Mouse (Mus musculus): ENCODE data around the gene Ccdc3. TPM values are rescaled to one million over a fixed set of nuclear protein-coding genes. Genes with fewer than 3 reads are reported as not detected.

The Ccdc3 gene
- polyA plus RNA-seq, 1 experiment from 2014 or later, result 7.3 TPM

DNA sequence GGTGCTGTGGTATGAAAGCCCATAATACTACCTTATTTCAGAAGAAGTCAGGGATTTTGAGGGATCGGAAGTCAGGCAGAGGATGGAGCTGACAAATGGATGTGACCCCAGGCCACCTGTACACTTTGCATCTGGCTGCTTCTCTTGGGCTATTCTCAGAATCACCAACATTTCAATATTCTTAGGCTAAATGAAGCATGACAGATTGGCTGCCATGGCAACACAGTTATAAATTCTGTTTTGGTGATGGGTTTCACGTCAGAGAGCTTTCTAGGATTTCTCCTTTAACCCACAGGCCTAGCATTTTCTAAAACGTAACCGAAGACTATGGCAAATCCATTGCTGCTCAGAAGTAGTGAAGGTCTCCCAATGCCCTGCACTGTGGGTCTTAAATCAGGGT, 59.9 kb downstream of the Ccdc3 start:
- no peak for ATAC-seq (replicated peaks)
- Histone ChIP-seq H3K4me2 (no peak overlapping the region), H3K9ac (no peak overlapping the region), H3K27me3 (replicated peaks) (no peaks in the 10 kb centered on the region), H3K4me1 (no peaks in the 10 kb centered on the region), H3K4me3 (no peak overlapping the region), H3K36me3 (replicated peaks) (no peaks in the 10 kb centered on the region), H3K9me3 (no peaks in the 10 kb centered on the region), H3K27ac (no peak overlapping the region)
- 69% methylated on average over 4 of the region's 4 CpGs for whole genome bisulfite sequencing

- H3K9me3 ChIP-seq, result no peaks in the 10 kb centered on the region
- H3K27me3 ChIP-seq (replicated peaks), result no peaks in the 10 kb centered on the region
- H3K4me1 ChIP-seq, result no peaks in the 10 kb centered on the region
- H3K4me2 ChIP-seq, result no peak overlapping the region
- no peak overlapping the region for H3K4me3 ChIP-seq
- H3K9ac ChIP-seq, result no peak overlapping the region
- WGBS, result 78% methylated on average over 17 of the region's 17 CpGs
- no peak for ATAC-seq (replicated peaks)
- no peaks in the 10 kb centered on the region for H3K36me3 ChIP-seq (replicated peaks)
- no peak overlapping the region for H3K27ac ChIP-seq
These were observed 61.7 kb downstream of the Ccdc3 start for GRCm38 (mm10) chr2:5199289-5199688.

GRCm38 (mm10) chr2:5200817-5201364, 63.3 kb downstream of the Ccdc3 start:
- no peak for ATAC-seq (replicated peaks)
- 87% methylated on average over 7 of the region's 7 CpGs for WGBS
- H3K9me3 ChIP-seq, result no peaks in the 10 kb centered on the region

GRCm38 (mm10) chr2:5203146-5203545, 65.6 kb downstream of the Ccdc3 start:
- Histone ChIP-seq H3K4me3 (no peak overlapping the region), H3K4me2 (no peak overlapping the region), H3K9me3 (no peaks in the 10 kb centered on the region), H3K9ac (no peak overlapping the region), H3K27ac (no peak overlapping the region), H3K4me1 (no peaks in the 10 kb centered on the region), H3K36me3 (replicated peaks) (no peaks in the 10 kb centered on the region), H3K27me3 (replicated peaks) (no peaks in the 10 kb centered on the region)
- no peak for ATAC-seq (replicated peaks)
- WGBS, result 91% methylated on average over 1 of the region's 1 CpGs

More at GRCm38 (mm10) chr2:5200817-5201364, 63.3 kb downstream of the Ccdc3 start:
- Histone ChIP-seq H3K4me3 (no peak overlapping the region), H3K4me1 (no peaks in the 10 kb centered on the region), H3K27ac (no peak overlapping the region), H3K36me3 (replicated peaks) (no peaks in the 10 kb centered on the region), H3K4me2 (no peak overlapping the region), H3K9ac (no peak overlapping the region), H3K27me3 (replicated peaks) (no peaks in the 10 kb centered on the region)

DNA sequence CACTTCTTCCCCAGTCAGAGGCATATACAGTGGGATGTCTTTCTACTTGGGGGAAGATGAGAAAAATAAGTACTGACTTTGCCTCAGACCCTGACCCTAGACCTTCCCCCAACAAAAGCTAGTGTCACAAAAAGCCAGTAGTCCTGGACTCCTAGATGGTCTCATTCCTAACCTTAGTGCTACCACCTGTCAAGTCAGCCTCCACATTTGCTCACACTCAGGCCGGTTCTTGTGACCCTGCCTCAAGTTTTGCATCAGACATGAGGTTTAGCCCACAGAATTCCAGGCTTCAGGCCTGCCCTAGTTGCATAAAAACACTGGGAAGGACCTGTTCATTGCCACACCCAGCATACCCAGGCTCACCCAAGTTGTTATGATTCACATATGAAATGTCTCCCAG, 67.4 kb downstream of the Ccdc3 start:
- ATAC-seq (replicated peaks), result no peak
- 74% methylated on average over 1 of the region's 1 CpGs for WGBS

DNA sequence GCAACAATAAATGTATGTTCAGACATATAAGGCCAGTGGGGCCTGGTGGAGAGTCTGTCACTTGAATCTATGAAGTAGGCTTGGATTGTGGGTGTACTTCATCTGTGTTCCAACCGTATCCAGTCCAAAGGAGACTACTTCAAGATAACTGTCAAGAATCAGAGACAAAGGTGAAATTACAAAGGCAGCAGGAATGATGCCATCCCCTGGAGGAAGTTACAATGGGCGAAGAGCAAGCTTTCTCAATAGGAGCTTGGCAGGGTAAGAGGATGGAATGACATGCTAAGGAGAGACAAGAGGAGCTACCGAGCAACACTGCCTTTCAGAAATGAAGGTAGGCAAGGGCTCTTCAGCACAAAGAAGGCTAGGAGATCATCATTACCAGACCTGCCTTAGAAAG, 69.1 kb downstream of the Ccdc3 start:
- Histone ChIP-seq H3K27me3 (replicated peaks) (no peaks in the 10 kb centered on the region), H3K4me1 (no peaks in the 10 kb centered on the region), H3K4me2 (no peak overlapping the region), H3K27ac (no peak overlapping the region), H3K9ac (no peak overlapping the region), H3K4me3 (no peak overlapping the region), H3K36me3 (replicated peaks) (no peaks in the 10 kb centered on the region), H3K9me3 (no peaks in the 10 kb centered on the region)
- ATAC-seq (replicated peaks), result no peak
- 83% methylated on average over 3 of the region's 3 CpGs for WGBS

More for the DNA sequence above, 67.4 kb downstream of the Ccdc3 start:
- Histone ChIP-seq H3K4me2 (no peak overlapping the region), H3K4me3 (no peak overlapping the region), H3K36me3 (replicated peaks) (no peaks in the 10 kb centered on the region), H3K27me3 (replicated peaks) (no peaks in the 10 kb centered on the region), H3K4me1 (no peaks in the 10 kb centered on the region), H3K9me3 (no peaks in the 10 kb centered on the region), H3K27ac (no peak overlapping the region), H3K9ac (no peak overlapping the region)

DNA sequence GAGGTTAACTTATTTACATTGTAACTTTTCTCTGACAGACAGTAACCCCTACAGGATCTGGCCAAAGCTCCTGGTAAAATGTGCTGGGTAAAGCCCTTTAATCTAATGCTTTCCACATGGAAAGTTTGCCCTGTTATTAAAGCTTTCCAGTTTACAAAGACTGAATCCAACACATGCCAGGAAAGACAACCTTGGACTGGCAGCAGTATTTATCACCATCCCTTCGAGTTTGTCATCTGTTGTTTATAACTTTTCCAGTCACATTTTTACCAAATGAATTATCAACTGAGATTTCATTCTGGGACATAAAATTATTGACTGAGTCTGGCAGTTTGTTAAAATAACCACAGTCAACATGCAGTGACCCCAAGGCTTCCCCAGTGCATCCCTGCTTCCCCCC, 77.0 kb downstream of the Ccdc3 start:
- no peaks in the 10 kb centered on the region for H3K27me3 ChIP-seq (replicated peaks)
- H3K27ac ChIP-seq, result no peak overlapping the region
- no peaks in the 10 kb centered on the region for H3K4me1 ChIP-seq
- no peaks in the 10 kb centered on the region for H3K36me3 ChIP-seq (replicated peaks)
- 75% methylated on average over 1 of the region's 1 CpGs for WGBS
- no peak overlapping the region for H3K9ac ChIP-seq
- no peak overlapping the region for H3K4me2 ChIP-seq
- H3K9me3 ChIP-seq, result no peaks in the 10 kb centered on the region
- ATAC-seq (replicated peaks), result no peak
- no peak overlapping the region for H3K4me3 ChIP-seq

DNA sequence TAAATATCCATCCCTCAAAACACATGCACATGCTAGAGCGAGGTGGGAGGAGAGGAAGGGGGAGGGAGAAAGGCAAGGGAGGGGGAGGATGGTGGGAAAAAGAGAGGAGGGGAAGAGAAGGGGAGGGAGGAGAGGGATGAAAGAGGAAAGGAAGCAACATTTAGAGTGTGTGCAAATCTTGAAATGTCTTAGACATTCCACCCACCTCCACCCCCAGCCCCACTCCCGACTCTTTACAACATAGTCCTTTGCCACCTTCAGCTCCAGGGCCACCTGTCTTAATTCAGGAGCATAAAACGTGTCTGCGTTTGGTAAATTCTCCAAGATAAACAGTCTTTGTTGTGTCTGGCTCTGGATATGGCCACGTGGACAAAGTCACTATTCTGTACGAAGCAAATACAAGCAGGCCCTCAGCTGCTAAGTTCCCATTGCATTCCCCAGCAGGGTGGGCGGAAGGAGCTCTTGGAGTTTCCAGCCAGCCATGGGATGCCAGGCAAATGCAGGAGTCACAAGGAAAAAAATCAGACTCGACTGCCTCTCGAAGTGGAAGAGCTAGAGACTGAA, 77.8 kb downstream of the Ccdc3 start:
- no peak overlapping the region for H3K9ac ChIP-seq

GRCm38 (mm10) chr2:5219206-5219605, 81.6 kb downstream of the Ccdc3 start:
- no peak overlapping the region for H3K4me2 ChIP-seq
- no peaks in the 10 kb centered on the region for H3K36me3 ChIP-seq (replicated peaks)
- H3K27me3 ChIP-seq (replicated peaks), result no peaks in the 10 kb centered on the region
- no peak overlapping the region for H3K4me3 ChIP-seq
- no peaks in the 10 kb centered on the region for H3K4me1 ChIP-seq
- no peak overlapping the region for H3K9ac ChIP-seq
- H3K9me3 ChIP-seq, result no peaks in the 10 kb centered on the region
- WGBS, result 98% methylated on average over 1 of the region's 1 CpGs
- no peak for ATAC-seq (replicated peaks)
- no peak overlapping the region for H3K27ac ChIP-seq

More for the DNA sequence above, 77.8 kb downstream of the Ccdc3 start:
- WGBS, result 78% methylated on average over 9 of the region's 9 CpGs
- Histone ChIP-seq H3K9me3 (no peaks in the 10 kb centered on the region), H3K27ac (no peak overlapping the region), H3K4me1 (no peaks in the 10 kb centered on the region), H3K27me3 (replicated peaks) (no peaks in the 10 kb centered on the region), H3K36me3 (replicated peaks) (no peaks in the 10 kb centered on the region), H3K4me2 (no peak overlapping the region), H3K4me3 (no peak overlapping the region)
- ATAC-seq (replicated peaks), result no peak

DNA sequence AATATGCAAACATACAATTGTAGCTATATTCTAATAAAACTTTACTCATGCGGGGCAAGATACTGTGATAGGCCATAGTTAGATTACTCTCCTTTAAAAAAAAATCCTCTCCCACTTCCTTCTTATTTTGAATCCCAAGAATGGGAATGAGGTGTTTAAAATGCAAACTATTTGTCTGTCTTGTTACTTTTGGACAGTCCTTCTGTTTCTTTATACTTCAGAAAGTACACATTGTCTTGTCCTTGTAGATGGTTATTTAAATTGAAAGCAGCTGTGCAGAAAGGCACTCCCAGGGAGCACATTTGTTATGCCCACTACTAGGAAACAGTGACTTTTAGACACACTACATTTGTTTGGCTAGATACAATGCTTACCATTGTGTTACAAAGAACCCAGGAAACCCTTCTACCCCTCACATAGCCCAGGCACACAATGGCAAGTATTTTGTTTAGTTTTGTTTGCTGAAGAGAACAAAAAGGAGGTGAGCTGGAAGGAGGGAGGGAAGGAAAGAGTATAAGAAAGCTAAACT, 82.3 kb downstream of the Ccdc3 start:
- Histone ChIP-seq H3K36me3 (replicated peaks) (no peaks in the 10 kb centered on the region), H3K9ac (no peak overlapping the region), H3K4me1 (no peaks in the 10 kb centered on the region), H3K27me3 (replicated peaks) (no peaks in the 10 kb centered on the region), H3K4me3 (no peak overlapping the region), H3K4me2 (no peak overlapping the region), H3K27ac (no peak overlapping the region), H3K9me3 (no peaks in the 10 kb centered on the region)
- 78% methylated on average over 1 of the region's 1 CpGs for WGBS
- ATAC-seq (replicated peaks), result no peak

- Histone ChIP-seq H3K4me3 (no peak overlapping the region), H3K4me1 (no peaks in the 10 kb centered on the region), H3K27me3 (replicated peaks) (no peaks in the 10 kb centered on the region), H3K4me2 (no peak overlapping the region), H3K9ac (no peak overlapping the region), H3K27ac (no peak overlapping the region), H3K9me3 (no peaks in the 10 kb centered on the region), H3K36me3 (replicated peaks) (no peaks in the 10 kb centered on the region)
- 76% methylated on average over 2 of the region's 2 CpGs for WGBS
- ATAC-seq (replicated peaks), result no peak
These were observed 85.0 kb downstream of the Ccdc3 start for GRCm38 (mm10) chr2:5222571-5222970.

DNA sequence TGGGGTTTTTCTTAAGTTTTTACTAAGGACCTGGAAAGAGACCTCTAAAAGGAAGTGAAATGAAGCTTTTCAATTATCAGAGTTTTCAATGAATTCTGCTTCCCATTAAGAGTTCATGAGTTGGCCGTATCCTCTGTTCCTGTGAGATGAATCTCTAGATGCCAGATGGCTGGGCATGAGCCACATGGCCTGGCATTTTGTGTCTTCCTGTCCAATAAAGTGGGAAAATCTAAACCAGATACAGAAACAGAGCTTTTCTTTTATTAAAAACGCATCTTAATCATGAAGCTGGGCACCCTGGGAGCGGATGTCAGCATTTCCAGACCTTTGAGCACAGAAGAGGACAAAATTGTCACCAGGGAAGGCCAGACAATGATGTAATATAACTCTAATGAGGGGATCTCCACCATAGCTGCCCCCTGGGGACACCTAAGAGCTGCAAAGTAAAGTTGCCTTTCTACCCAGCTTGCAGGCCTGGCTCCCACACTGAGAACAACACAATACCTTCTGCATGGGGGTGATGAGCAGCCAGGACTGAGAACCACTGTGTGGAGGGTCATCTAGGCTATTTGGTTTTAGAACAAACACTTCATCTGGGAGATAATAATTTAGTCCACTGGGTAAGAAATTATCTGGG, 99.4 kb downstream of the Ccdc3 start:
- H3K27ac ChIP-seq, result no peak overlapping the region
- ATAC-seq (replicated peaks), result no peak
- no peaks in the 10 kb centered on the region for H3K9me3 ChIP-seq

GRCm38 (mm10) chr2:5237870-5238269, 100.3 kb downstream of the Ccdc3 start:
- Histone ChIP-seq H3K4me3 (no peak overlapping the region), H3K27ac (no peak overlapping the region), H3K4me1 (0 out of 2 replicates have a peak, but pooled peaks cover 6% of the 10 kb centered on the region), H3K36me3 (replicated peaks) (no peaks in the 10 kb centered on the region), H3K4me2 (no peak overlapping the region), H3K9me3 (no peaks in the 10 kb centered on the region), H3K9ac (no peak overlapping the region), H3K27me3 (replicated peaks) (no peaks in the 10 kb centered on the region)
- no peak for ATAC-seq (replicated peaks)
- 87% methylated on average over 5 of the region's 5 CpGs for WGBS

More for the DNA sequence above, 99.4 kb downstream of the Ccdc3 start:
- H3K4me3 ChIP-seq, result no peak overlapping the region
- H3K9ac ChIP-seq, result no peak overlapping the region
- 0 out of 2 replicates have a peak, but pooled peaks cover 5% of the 10 kb centered on the region for H3K4me1 ChIP-seq
- H3K4me2 ChIP-seq, result no peak overlapping the region
- H3K27me3 ChIP-seq (replicated peaks), result no peaks in the 10 kb centered on the region
- no peaks in the 10 kb centered on the region for H3K36me3 ChIP-seq (replicated peaks)
- WGBS, result 74% methylated on average over 3 of the region's 3 CpGs
